Mouse (Mus musculus) lung, postnatal 0 days (tissue): Measurements from ENCODE around the gene Mvd.

Experiments used
- CTCF ChIP-seq: IDR thresholded peaks from 2 replicates; pipeline ENCODE4 v1.5.1; 2016; ENCODE audit warnings: antibody characterized with exemption, mild to moderate bottlenecking
- EP300 ChIP-seq: IDR thresholded peaks from 2 replicates; pipeline ENCODE4 v1.6.1; 2016; ENCODE audit warnings: antibody characterized with exemption, mild to moderate bottlenecking, control low read depth

GRCm38 (mm10) chr8:122432443-122433268 is 10.6 kb downstream of the Mvd start, which contains the start of gene Cyba:
- TF ChIP-seq CTCF = no peak
- TF ChIP-seq EP300 = peak; percentile 36; the same call in 1 of the 2 replicates
